21 mouse cellular contexts compared by ENCODE assay signal in the genomic region with DNA sequence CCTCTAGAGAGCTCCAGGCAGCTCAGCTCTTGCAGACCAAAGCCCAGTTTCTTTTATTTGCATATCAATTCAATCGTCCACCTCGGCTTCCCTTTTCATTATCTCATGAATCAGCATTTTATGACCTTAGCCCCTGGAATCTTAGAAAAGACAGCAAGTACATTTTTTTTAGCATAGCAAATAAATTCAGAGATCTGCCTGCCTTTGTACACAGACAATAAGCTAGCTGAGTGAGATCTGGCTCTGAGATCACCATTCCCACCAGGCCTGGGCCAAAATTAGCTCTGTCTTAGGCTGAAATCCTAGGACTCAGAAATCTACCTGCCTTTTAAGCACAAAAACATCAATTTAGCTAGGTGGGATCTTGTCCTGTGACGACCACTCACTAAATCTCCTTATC.
DNase-seq lines count a peak whose midpoint lies in the region; ATAC-seq lines count a peak whose summit lies in the region.
"Had no signal": no experiment of that assay in that cellular context is flagged by ENCODE, and none has a peak within 500 bp of the region (broad histone marks: within the 10 kb centered on the region; RNA-seq: fewer than 3 reads in every experiment).

No protein-coding gene starts in this region.

- H3K27ac ChIP-seq in midbrain, embryonic 10.5 days (replicated peaks): peak overlapping the region; percentile 66
- no peak overlapping the region for H3K27ac ChIP-seq in midbrain, embryonic 16.5 days (ENCODE audit: low read length)
- H3K27ac ChIP-seq in hindbrain, embryonic 15.5 days (replicated peaks): peak overlapping the region; percentile 32; the same call in 1 of the 2 replicates
- H3K27ac ChIP-seq: embryonic facial prominence, embryonic 15.5 days; limb, embryonic 10.5 days had no signal

- no peaks in the 10 kb centered on the region for H3K9me3 ChIP-seq in midbrain, embryonic 10.5 days (replicated peaks)
- H3K9me3 ChIP-seq in midbrain, embryonic 16.5 days (replicated peaks; ENCODE audit: control insufficient read depth, low read length, poor library complexity, severe bottlenecking): no peaks in the 10 kb centered on the region
- H3K9me3 ChIP-seq in hindbrain, embryonic 15.5 days: no peaks in the 10 kb centered on the region
- H3K9me3 ChIP-seq: embryonic facial prominence, embryonic 15.5 days; heart, embryonic 12.5 days; limb, embryonic 10.5 days had no signal

- H3K27me3 ChIP-seq in midbrain, embryonic 10.5 days (ENCODE audit: low read depth, poor library complexity, severe bottlenecking): no peaks in the 10 kb centered on the region
- no peaks in the 10 kb centered on the region for H3K27me3 ChIP-seq in midbrain, embryonic 16.5 days (ENCODE audit: control insufficient read depth, insufficient read depth, low read depth, low read length)
- H3K27me3 ChIP-seq in hindbrain, embryonic 15.5 days: no peaks in the 10 kb centered on the region
- H3K27me3 ChIP-seq: embryonic facial prominence, embryonic 15.5 days; heart, embryonic 12.5 days had no signal

- H3K4me1 ChIP-seq in midbrain, embryonic 10.5 days: peaks cover 19% of the 10 kb centered on the region
- peaks cover 4% of the 10 kb centered on the region; the same call in 1 of the 2 replicates for H3K4me1 ChIP-seq in midbrain, embryonic 16.5 days (ENCODE audit: control insufficient read depth, insufficient read depth, low read length)
- H3K4me1 ChIP-seq in hindbrain, embryonic 15.5 days (replicated peaks): 0 out of 2 replicates have a peak, but pooled peaks cover 12% of the 10 kb centered on the region
- H3K4me1 ChIP-seq: embryonic facial prominence, embryonic 15.5 days; heart, embryonic 12.5 days; limb, embryonic 10.5 days had no signal

- H3K36me3 ChIP-seq in midbrain, embryonic 10.5 days: no peaks in the 10 kb centered on the region
- no peaks in the 10 kb centered on the region for H3K36me3 ChIP-seq in midbrain, embryonic 16.5 days (ENCODE audit: control insufficient read depth, insufficient read depth, low read length)
- H3K36me3 ChIP-seq in hindbrain, embryonic 15.5 days: no peaks in the 10 kb centered on the region
- H3K36me3 ChIP-seq: embryonic facial prominence, embryonic 15.5 days; G1E; heart, embryonic 12.5 days; limb, embryonic 10.5 days had no signal

- 25% methylated on average over 3 of the region's 3 CpGs for WGBS in midbrain, embryonic 10.5 days
- 22% methylated on average over 3 of the region's 3 CpGs for WGBS in midbrain, embryonic 16.5 days
- WGBS in hindbrain, embryonic 15.5 days: 30% methylated on average over 3 of the region's 3 CpGs

- no peak for ATAC-seq in midbrain, embryonic 16.5 days
- ATAC-seq in hindbrain, embryonic 15.5 days (ENCODE audit: low FRiP score, low read depth): no peak
- ATAC-seq: inflammation-experienced regulatory T-cells, adult 6 months had no signal

- H3K4me3 ChIP-seq in midbrain, embryonic 10.5 days: no peak overlapping the region
- no peak overlapping the region for H3K4me3 ChIP-seq in midbrain, embryonic 16.5 days (ENCODE audit: low read depth, low read length)
- H3K4me3 ChIP-seq in hindbrain, embryonic 15.5 days: no peak overlapping the region
- H3K4me3 ChIP-seq: embryonic facial prominence, embryonic 15.5 days; heart, embryonic 12.5 days; limb, embryonic 10.5 days had no signal

- H3K9ac ChIP-seq in midbrain, embryonic 16.5 days (ENCODE audit: low read depth, low read length): no peak overlapping the region
- no peak overlapping the region for H3K9ac ChIP-seq in hindbrain, embryonic 15.5 days
- H3K9ac ChIP-seq: embryonic facial prominence, embryonic 15.5 days; heart, embryonic 12.5 days had no signal

- no peak overlapping the region for H3K4me2 ChIP-seq in midbrain, embryonic 16.5 days (ENCODE audit: low read length)
- H3K4me2 ChIP-seq in hindbrain, embryonic 15.5 days: no peak overlapping the region
- H3K4me2 ChIP-seq: embryonic facial prominence, embryonic 15.5 days; heart, embryonic 12.5 days had no signal

- peak; percentile 20 for DNase-seq in embryo, embryonic 11 days
- DNase-seq in embryo, embryonic 10.5 days (ENCODE audit: low spot score): no peak
- no peak for DNase-seq in midbrain, embryonic 10.5 days (ENCODE audit: low spot score)
- no peak for DNase-seq in retina, postnatal 1 day
- DNase-seq in left cerebral cortex, adult 8-10 months (ENCODE audit: low spot score in 2 of 2): no peak
- DNase-seq in layer of hippocampus, postnatal 25 days (ENCODE audit: extremely low spot score in 1 of 2, low spot score in 1 of 2): no peak
- DNase-seq: adrenal gland, postnatal 14 days; cerebellum, adult 11 months; cerebellum, postnatal 14 days; heart, postnatal 14 days; kidney, adult 2 months; kidney, postnatal 10 days; layer of hippocampus, postnatal 36 days; lung, adult 18-20 months had no signal
